Mouse (Mus musculus): ENCODE data around the gene Ctnna3.

- TF ChIP-seq CTCF (IDR thresholded peaks at IDR 0.05; ENCODE audit: low read depth) (no peak), EP300 (IDR thresholded peaks at IDR 0.05; ENCODE audit: low read depth) (no peak)
These were observed 282.6 kb downstream of the Ctnna3 start for GRCm38 (mm10) chr10:63712530-63712929.

Data from liver, postnatal 0 days (tissue).